Mouse (Mus musculus) forebrain, embryonic 16.5 days (tissue): Measurements from ENCODE around the gene Gm3625. TPM values are rescaled to one million over a fixed set of nuclear protein-coding genes. Genes with fewer than 3 reads are reported as not detected.

ENCODE experiments used
- ATAC-seq: fragments of 200-750 bp; cut with Nextera tagmentation; 2 replicates; pipeline ENCODE4 v1.8.0; 2017; ENCODE audit warnings: mild to moderate bottlenecking, moderate library complexity
- H3K27ac ChIP-seq: fragments of 300-500 bp; sonication (generic); 2 replicates; pipeline ENCODE4 v1.5.1; 2014; ENCODE audit warnings: low read length, control low read depth
- H3K27me3 ChIP-seq: fragments of 300-500 bp; sonication (generic); replicated peaks from 2 replicates; pipeline ENCODE4 v1.6.1; 2014; ENCODE audit warnings: low read length; ENCODE audit not compliant: control insufficient read depth, insufficient read depth
- H3K36me3 ChIP-seq: fragments of 300-500 bp; sonication (generic); 2 replicates; pipeline ENCODE4 v1.6.1; 2014; ENCODE audit not compliant: control insufficient read depth, insufficient read depth
- H3K4me1 ChIP-seq: fragments of 300-500 bp; sonication (generic); replicated peaks from 2 replicates; pipeline ENCODE4 v1.6.1; 2014; ENCODE audit warnings: low read length; ENCODE audit not compliant: control insufficient read depth, insufficient read depth
- H3K4me2 ChIP-seq: fragments of 300-500 bp; sonication (generic); 2 replicates; pipeline ENCODE4 v1.6.1; 2014; ENCODE audit warnings: mild to moderate bottlenecking, low read length, control low read depth
- H3K4me3 ChIP-seq: fragments of 300-500 bp; sonication (generic); replicated peaks from 2 replicates; pipeline ENCODE4 v1.5.1; 2014; ENCODE audit warnings: mild to moderate bottlenecking, low read length, control low read depth
- H3K9ac ChIP-seq: fragments of 300-500 bp; sonication (generic); replicated peaks from 2 replicates; pipeline ENCODE4 v1.6.1; 2014; ENCODE audit warnings: low read depth, low read length, control low read depth
- H3K9me3 ChIP-seq: fragments of 300-500 bp; sonication (generic); 2 replicates; pipeline ENCODE4 v1.6.1; 2016; ENCODE audit warnings: low read length; ENCODE audit not compliant: control insufficient read depth
- WGBS: fragments of 180-500 bp; shearing (Covaris S2); extraction: QIAGEN DNeasy Blood & Tissue Kit; methylation state at CpG from one replicate; pipeline ENCODE4 v1.1.7; 2014; 5-methylcytosine and 5-hydroxymethylcytosine counted together
- polyA plus RNA-seq: library from polyadenylated mRNA; unstranded; fragments of >200 nt; fragmentation: Nextera tagmentation; extraction: Ambion mirVana; gene quantifications from 2 replicates; pipeline ENCODE4 v1.2.1, GENCODE M21; 2015

Gm3625 gene
- polyA plus RNA-seq, 1 experiment from 2014 or later = not detected

GRCm38 (mm10) chr12:4545425-4545824, 47.3 kb downstream of the Gm3625 start:
- H3K9me3 ChIP-seq = no peaks in the 10 kb centered on the region
- H3K27me3 ChIP-seq = no peaks in the 10 kb centered on the region
- H3K4me3 ChIP-seq = no peak overlapping the region
- no peak overlapping the region for H3K4me2 ChIP-seq
- H3K27ac ChIP-seq = no peak overlapping the region
- no peak for ATAC-seq
- H3K4me1 ChIP-seq = peaks cover 5% of the 10 kb centered on the region; the same call in 1 of the 2 replicates
- H3K9ac ChIP-seq = no peak overlapping the region
- no peaks in the 10 kb centered on the region for H3K36me3 ChIP-seq

- Histone ChIP-seq H3K4me2 (no peak overlapping the region), H3K36me3 (no peaks in the 10 kb centered on the region), H3K4me3 (no peak overlapping the region), H3K9me3 (no peaks in the 10 kb centered on the region), H3K27me3 (no peaks in the 10 kb centered on the region), H3K9ac (no peak overlapping the region), H3K27ac (no peak overlapping the region), H3K4me1 (peaks cover 5% of the 10 kb centered on the region; the same call in 1 of the 2 replicates)
- WGBS = 94% methylated on average over 5 of the region's 5 CpGs
- ATAC-seq = no peak
Measured at GRCm38 (mm10) chr12:4544400-4544919, 48.3 kb downstream of the Gm3625 start.

Other genes starting within 250 kb of the Gm3625 start
- 16.4 and 21.0 TPM in 2 replicates for gene Ncoa1, start 115.7 kb downstream of the Gm3625 start, polyA plus RNA-seq
- gene Itsn2, start 289 bp downstream of the Gm3625 start, polyA plus RNA-seq = 21.4 and 24.9 TPM in 2 replicates
- gene Fam228a, start 145.5 kb upstream of the Gm3625 start, polyA plus RNA-seq = 0.73 and 1.0 TPM in 2 replicates
- 11.3 and 12.5 TPM in 2 replicates for gene Pfn4, start 176.1 kb upstream of the Gm3625 start, polyA plus RNA-seq
- gene Fam228b, start 176.3 kb upstream of the Gm3625 start, polyA plus RNA-seq = 5.1 and 6.7 TPM in 2 replicates
- gene Sf3b6, start 224.6 kb upstream of the Gm3625 start, polyA plus RNA-seq = 233 and 243 TPM in 2 replicates
- gene Fkbp1b, start 248.7 kb upstream of the Gm3625 start, polyA plus RNA-seq = 23.7 and 25.5 TPM in 2 replicates